Mouse (Mus musculus) thymus, adult 2 months (tissue): ENCODE data around the gene Ccl8.

Experiments
- CTCF ChIP-seq: fragments of 200-500 bp; IDR thresholded peaks from 2 replicates; pipeline ENCODE4 v1.5.1; 2012; ENCODE audit warnings: mild to moderate bottlenecking, control low read depth, low read length, moderate library complexity, borderline replicate concordance; ENCODE audit not compliant: control insufficient read depth, poor library complexity, insufficient read depth; ENCODE audit errors: extremely low read depth
- POLR2A ChIP-seq: fragments of 200-500 bp; IDR thresholded peaks from 2 replicates; pipeline ENCODE4 v1.6.1; 2012; ENCODE audit warnings: mild to moderate bottlenecking, low read length, control low read depth, moderate library complexity; ENCODE audit not compliant: control insufficient read depth, poor library complexity, insufficient read depth; ENCODE audit errors: extremely low read depth

DNA sequence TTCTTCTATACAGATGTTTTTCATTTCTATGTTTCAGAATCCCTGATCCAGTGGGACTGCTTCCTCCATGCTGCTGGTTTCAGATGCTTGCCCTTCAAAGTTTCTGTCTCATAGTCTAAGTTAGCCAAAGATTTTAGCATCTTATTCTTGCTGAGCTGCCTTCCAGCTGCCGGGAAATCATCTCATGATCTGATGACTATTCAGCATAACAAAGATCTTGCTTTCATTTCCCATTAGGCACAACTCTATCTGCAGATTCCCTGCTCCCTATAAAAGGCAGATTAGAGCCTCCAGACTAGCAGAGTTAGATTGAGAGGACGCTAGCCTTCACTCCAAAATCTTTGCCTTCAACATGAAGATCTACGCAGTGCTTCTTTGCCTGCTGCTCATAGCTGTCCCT is at the start of gene Ccl8:
- TF ChIP-seq POLR2A (no peak), CTCF (no peak)
